Mouse (Mus musculus) olfactory bulb, adult 2 months (tissue): ENCODE data around the gene Tcf19.
"Not testable (repeated sequence)": the region's sequence is repeated elsewhere in the genome, so short reads cannot be mapped to it uniquely, and the experiment has no call there.

Experiments used
- CTCF ChIP-seq: fragments of 200-500 bp; IDR thresholded peaks from 2 replicates; pipeline ENCODE4 v1.5.1; 2012; ENCODE audit warnings: low read depth, mild to moderate bottlenecking, low read length, moderate library complexity; ENCODE audit not compliant: insufficient read depth
- POLR2A ChIP-seq: fragments of 200-500 bp; IDR thresholded peaks from 2 replicates; pipeline ENCODE4 v1.6.1; 2012; ENCODE audit warnings: mild to moderate bottlenecking, low read depth, low read length, moderate library complexity; ENCODE audit not compliant: insufficient read depth

GRCm38 (mm10) chr17:35468936-35469335, 47.7 kb downstream of the Tcf19 start:
- not testable (repeated sequence) for TF ChIP-seq CTCF, POLR2A
